Mouse (Mus musculus): ENCODE results near the gene Aifm2.

The Aifm2 gene

DNA sequence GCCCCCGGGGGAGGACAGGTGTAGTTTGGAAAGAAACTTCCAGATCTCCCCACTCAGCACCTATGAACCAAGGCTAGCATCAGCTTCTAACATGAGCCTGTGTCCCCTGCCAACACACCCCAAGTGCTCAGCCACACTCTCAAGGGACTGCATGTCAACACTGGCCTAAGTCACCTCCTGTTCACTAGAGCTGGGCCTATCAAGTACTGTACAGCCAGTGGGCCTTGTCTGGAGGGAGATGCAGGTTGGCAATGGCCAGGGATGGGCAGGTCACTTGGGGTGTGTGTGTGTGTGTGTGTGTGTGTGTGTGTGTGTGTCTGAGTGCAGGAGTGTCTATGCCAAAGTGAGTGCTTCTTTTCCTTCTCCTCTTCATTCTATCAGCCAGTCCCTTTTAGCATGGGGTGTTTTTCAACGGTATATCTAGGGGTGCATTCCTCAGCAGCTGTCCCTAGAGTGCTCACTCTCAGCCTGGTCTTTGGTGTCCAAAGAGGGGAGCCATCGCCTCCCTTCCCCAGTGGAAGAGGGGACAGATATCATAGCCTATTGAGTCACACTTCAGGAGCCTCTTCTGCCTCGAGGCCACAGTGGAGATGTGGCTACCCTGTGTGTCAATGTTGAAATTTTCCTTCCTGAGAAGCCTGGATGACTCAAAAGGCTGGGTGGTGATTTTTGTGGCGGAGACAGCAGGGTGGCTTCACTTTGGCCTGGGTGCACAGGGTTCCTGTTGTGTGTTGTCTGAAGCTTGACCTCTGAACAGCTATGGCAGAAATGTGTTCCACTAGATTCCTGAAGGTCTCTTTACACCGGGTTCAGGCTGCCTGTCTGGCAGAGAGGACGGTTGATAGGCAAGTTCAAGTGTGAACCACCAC is 1.2 kb downstream of the Aifm2 start:
- no peak for DNase-seq (ENCODE audit: extremely low read depth, insufficient read length, low spot score)

- no peak for DNase-seq (ENCODE audit: extremely low read depth, insufficient read length, low spot score)
Observed at GRCm38 (mm10) chr10:61717406-61718296, 2.6 kb downstream of the Aifm2 start.

GRCm38 (mm10) chr10:61720331-61720730 is 5.3 kb downstream of the Aifm2 start:
- DNase-seq (ENCODE audit: extremely low read depth, insufficient read length, low spot score), result no peak

GRCm38 (mm10) chr10:61722215-61722614 is 7.2 kb downstream of the Aifm2 start:
- no peak for DNase-seq (ENCODE audit: extremely low read depth, insufficient read length, low spot score)

GRCm38 (mm10) chr10:61723271-61723670 is 8.2 kb downstream of the Aifm2 start:
- no peak for DNase-seq (ENCODE audit: extremely low read depth, insufficient read length, low spot score)

DNA sequence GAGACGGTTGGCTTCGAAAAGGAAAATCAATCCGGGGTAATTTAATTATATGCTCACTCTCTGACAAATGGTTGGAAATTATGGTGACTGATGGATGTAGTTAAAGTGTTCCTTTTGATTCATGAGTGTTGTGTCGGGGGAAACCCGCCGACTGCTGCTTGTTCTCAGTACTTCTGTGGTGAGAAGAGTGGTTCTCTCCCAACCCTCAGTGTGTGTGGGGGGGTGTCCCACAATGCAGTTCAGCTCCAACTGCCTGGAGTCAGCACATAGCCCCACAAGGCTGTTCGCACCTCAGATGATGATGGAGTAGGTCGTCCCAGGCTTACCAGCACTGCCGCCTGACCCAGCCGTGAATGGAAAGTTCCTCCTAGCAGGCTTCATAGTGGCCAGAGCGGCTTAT is 14.1 kb downstream of the Aifm2 start:
- no peak for DNase-seq (ENCODE audit: extremely low read depth, insufficient read length, low spot score)

GRCm38 (mm10) chr10:61730171-61730570 is 15.1 kb downstream of the Aifm2 start:
- DNase-seq (ENCODE audit: extremely low read depth, insufficient read length, low spot score), result no peak

DNA sequence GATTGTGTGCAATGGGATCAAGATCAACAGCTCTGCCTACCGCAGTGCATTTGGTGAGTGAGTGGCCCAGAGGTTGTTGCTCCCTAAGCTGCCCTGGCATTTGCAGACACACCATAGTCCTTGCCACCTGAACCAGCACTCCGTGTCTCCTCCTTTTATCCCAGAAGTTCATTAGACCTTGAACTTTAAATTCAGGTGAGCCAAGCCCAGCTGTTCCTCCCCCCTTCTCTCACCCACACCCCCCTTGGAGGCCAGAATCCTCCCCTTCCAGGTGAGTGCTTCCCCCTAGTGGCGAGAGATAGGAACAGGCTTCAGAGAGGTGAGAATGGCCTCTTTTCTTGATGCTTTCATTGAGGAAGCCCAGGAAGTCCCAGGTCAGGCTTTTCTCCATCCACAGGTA is 19.3 kb downstream of the Aifm2 start:
- no peak for DNase-seq (ENCODE audit: extremely low read depth, insufficient read length, low spot score)

- no peak for DNase-seq (ENCODE audit: extremely low read depth, insufficient read length, low spot score)
Observed at GRCm38 (mm10) chr10:61736671-61737078, 21.6 kb downstream of the Aifm2 start.

DNA sequence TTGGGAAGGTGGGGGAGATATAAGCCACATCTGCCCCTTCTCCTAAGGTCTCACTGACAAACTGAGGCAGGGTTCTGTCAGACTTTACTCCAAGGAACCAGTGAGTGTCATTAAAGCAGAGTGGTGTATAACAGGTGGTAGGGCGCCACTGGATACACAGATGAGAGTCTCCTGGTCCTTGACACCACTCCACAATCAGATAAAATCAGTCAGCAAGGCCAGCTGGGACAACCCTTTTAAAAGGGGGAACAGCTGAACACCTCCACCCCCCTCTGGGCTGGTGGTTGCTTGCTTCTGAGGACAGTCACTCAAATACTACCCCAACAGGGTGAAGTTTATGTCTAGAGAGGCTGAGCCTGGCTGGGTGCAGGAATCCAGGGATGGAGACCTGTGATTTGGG is 22.5 kb downstream of the Aifm2 start:
- DNase-seq (ENCODE audit: extremely low read depth, insufficient read length, low spot score), result no peak

GRCm38 (mm10) chr10:61738126-61738525 is 23.1 kb downstream of the Aifm2 start:
- DNase-seq (ENCODE audit: extremely low read depth, insufficient read length, low spot score), result no peak

DNA sequence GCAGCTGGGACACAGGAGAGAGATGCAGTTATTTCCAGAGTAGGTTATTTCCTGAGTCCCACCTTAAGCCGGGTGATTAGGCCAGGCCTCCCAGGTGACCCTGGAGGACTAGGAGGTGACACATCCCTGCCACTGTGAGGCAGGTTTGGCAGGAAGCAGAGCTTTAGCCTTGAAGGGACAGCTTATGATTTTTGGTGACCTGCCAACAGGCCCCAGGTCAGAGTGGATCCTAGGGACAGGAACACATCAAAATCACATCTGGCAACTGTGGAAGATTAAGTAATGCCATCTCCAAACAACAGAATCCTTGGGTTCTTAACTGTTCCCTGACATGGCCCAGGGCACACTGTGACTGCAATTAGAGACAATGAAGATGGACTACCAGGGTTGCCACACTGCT is 26.2 kb downstream of the Aifm2 start:
- DNase-seq (ENCODE audit: extremely low read depth, insufficient read length, low spot score), result no peak

DNA sequence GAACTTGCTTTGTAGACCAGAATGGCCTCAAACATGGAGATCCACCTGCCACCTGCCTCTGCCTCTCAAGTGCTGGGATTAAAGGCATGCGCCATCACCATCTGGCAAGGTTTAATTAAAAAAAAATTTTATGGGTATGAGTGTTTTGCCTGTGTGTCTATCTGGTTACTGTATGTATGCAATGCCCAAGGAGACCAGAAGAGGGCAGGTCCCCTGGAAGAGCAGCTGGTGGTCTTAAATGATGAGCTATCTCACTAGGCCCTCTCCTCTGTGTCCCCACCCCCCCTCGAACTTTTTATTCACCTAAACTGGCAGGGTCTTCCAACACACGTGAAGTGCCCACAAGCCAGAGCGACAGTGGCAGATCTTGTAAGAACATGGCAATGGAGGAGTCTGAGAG is 26.8 kb downstream of the Aifm2 start:
- DNase-seq (ENCODE audit: extremely low read depth, insufficient read length, low spot score), result no peak

DNA sequence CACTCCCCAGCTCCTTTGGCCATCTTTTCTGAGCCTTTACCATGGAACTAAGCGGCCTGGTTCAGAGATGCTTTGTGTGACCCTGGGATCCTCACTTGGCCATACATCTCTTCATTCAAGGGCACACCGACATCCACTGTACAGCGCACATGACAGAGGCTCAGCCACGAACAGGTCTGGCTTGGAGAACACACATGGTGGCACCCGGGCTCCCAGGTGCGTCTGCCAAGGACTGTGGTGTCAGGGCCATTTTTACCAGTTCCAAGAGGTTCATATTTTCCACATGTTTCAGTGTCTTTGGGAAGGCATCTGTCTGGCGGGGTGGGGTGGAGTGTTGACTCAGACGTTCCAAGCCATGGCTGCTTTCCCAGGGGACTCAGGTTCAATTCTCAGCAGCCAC is 27.3 kb downstream of the Aifm2 start:
- DNase-seq (ENCODE audit: extremely low read depth, insufficient read length, low spot score), result no peak

GRCm38 (mm10) chr10:61745133-61745532 is 30.1 kb downstream of the Aifm2 start:
- DNase-seq (ENCODE audit: extremely low read depth, insufficient read length, low spot score), result no peak

DNA sequence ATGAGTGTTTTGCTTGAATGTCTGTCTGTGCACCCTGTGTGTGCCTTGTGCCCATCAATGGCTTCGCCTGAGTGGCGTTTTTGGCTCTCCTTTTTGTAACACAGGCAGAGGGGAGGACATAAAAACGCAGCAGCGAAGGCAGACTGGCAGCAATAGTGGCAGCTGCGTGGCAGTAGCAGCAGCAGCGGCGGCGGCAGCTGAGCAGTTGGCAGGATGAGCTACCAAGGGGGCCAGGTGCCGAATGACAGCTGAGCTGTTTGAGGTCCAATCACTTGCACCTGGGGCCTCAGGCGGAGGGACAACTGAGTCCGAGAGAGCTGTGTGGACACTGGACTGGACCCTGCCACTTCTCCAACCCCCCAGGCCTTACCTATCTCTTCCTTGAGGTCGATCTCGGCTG is 32.2 kb downstream of the Aifm2 start:
- no peak for DNase-seq (ENCODE audit: extremely low read depth, insufficient read length, low spot score)

- DNase-seq (ENCODE audit: extremely low read depth, insufficient read length, low spot score), result no peak
Observed at GRCm38 (mm10) chr10:61750014-61750413, 35.0 kb downstream of the Aifm2 start.

DNA sequence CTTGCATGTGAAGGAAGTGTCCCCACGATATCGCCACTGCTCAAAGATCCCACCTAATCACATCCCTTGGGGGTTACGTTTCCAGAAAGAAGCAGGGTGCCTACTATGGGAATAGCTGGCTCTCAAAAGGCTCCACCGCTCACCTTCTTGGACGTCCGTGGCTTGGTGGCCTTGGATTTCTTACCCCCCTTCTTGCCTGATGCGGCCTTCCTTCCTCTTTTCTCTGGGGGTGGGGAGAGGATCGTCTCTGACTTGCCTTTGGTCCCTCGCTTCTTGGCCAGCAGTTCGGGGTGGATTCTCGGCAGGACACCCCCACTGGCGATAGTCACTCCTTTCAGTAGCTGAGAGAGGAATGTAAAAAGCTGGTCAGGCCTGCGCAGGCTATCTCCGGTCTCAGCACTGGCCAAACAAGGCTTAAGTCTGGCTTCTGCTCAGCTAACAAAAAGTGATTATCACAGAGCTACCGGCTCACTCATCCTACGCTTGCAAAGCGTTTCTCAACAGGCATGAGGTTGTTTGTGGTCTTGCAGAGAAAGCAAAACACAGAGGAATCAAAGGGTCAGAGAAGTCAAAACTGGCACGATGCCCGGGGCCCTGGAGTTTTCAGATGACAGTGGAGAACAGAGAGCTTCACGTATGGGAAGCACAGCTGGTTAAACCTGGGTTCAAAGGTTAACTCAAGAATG is 36.6 kb downstream of the Aifm2 start:
- no peak for DNase-seq (ENCODE audit: extremely low read depth, insufficient read length, low spot score)

GRCm38 (mm10) chr10:61753071-61753470 is 38.0 kb downstream of the Aifm2 start:
- no peak for DNase-seq (ENCODE audit: extremely low read depth, insufficient read length, low spot score)

DNA sequence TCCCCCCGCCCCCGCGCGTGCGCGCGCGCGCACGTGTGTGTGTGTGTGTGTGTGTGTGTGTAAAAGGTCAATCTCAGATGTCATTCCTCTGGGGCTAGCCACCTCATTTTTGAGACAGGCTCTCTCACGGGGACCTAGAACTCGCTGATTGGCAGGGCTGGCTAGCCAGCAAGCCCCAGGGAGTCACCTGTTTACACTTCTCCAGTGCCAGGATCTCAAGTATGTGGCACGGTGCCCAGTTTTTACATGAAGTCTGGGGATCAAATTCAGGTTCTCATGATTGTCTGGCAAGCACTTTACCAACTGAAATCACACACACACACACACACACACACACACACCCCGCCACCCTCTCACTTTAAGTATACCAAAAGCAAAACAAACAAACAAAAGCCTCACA is 42.0 kb downstream of the Aifm2 start:
- DNase-seq (ENCODE audit: extremely low read depth, insufficient read length, low spot score), result peak; percentile 47

DNA sequence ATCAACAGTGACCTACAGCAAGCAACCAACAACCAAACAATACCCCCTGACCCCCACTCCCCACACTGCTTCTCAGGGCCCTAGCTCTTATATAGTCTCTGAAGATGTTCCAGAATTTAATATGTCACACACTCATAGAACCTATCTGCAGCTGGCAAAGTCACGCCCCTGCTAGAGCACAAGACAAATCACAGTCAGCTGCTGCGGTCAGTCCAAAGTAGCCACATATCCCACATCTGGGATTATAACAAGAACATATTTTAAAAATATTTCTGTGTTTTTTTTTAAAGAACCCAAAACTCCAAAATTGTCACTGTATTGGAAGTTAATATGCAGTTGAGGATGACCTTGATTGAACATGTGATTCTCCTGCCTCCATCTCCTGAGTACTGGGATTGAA is 43.8 kb downstream of the Aifm2 start:
- DNase-seq (ENCODE audit: extremely low read depth, insufficient read length, low spot score), result no peak
